Mouse (Mus musculus) limb, embryonic 15.5 days (tissue): Measurements from ENCODE around the gene Dnase2b. TPM values are rescaled to one million over a fixed set of nuclear protein-coding genes. Genes with fewer than 3 reads are reported as not detected.

Experiments
- ATAC-seq: fragments of 200-750 bp; cut with Nextera tagmentation; 2 replicates; pipeline ENCODE4 v1.8.0; 2017; ENCODE audit warnings: low read depth, moderate TSS enrichment; ENCODE audit not compliant: insufficient number of reproducible peaks, low FRiP score, low TSS enrichment
- H3K27ac ChIP-seq: fragments of 300-500 bp; sonication (generic); 2 replicates; pipeline ENCODE4 v1.5.1; 2015; ENCODE audit warnings: moderate library complexity, mild to moderate bottlenecking, inconsistent platforms
- H3K27me3 ChIP-seq: fragments of 300-500 bp; sonication (generic); 2 replicates; pipeline ENCODE4 v1.6.1; 2015; ENCODE audit warnings: inconsistent platforms
- H3K36me3 ChIP-seq: fragments of 300-500 bp; sonication (generic); 2 replicates; pipeline ENCODE4 v1.6.1; 2015; ENCODE audit warnings: inconsistent platforms
- H3K4me1 ChIP-seq: fragments of 300-500 bp; sonication (generic); 2 replicates; pipeline ENCODE4 v1.6.1; 2015; ENCODE audit warnings: inconsistent platforms
- H3K4me2 ChIP-seq: fragments of 300-500 bp; sonication (generic); 2 replicates; pipeline ENCODE4 v1.6.1; 2015; ENCODE audit warnings: mild to moderate bottlenecking, inconsistent platforms
- H3K4me3 ChIP-seq: fragments of 300-500 bp; sonication (generic); 2 replicates; pipeline ENCODE4 v1.5.1; 2015; ENCODE audit warnings: mild to moderate bottlenecking, inconsistent platforms
- H3K9ac ChIP-seq: fragments of 300-500 bp; sonication (generic); 2 replicates; pipeline ENCODE4 v1.6.1; 2015; ENCODE audit warnings: inconsistent platforms
- H3K9me3 ChIP-seq: fragments of 300-500 bp; sonication (generic); 2 replicates; pipeline ENCODE4 v1.6.1; 2016; ENCODE audit warnings: inconsistent platforms
- WGBS: fragments of 180-500 bp; shearing (Covaris S2); methylation state at CpG from one replicate; pipeline ENCODE4 v1.1.7; 2015; 5-methylcytosine and 5-hydroxymethylcytosine counted together
- polyA plus RNA-seq: library from polyadenylated mRNA; unstranded; fragments of >200 nt; fragmentation: Nextera tagmentation; extraction: Ambion mirVana; gene quantifications from 2 replicates; pipeline ENCODE4 v1.2.1, GENCODE M21; 2015

The Dnase2b gene
- polyA plus RNA-seq, 1 experiment from 2014 or later, result 0.14 TPM

DNA sequence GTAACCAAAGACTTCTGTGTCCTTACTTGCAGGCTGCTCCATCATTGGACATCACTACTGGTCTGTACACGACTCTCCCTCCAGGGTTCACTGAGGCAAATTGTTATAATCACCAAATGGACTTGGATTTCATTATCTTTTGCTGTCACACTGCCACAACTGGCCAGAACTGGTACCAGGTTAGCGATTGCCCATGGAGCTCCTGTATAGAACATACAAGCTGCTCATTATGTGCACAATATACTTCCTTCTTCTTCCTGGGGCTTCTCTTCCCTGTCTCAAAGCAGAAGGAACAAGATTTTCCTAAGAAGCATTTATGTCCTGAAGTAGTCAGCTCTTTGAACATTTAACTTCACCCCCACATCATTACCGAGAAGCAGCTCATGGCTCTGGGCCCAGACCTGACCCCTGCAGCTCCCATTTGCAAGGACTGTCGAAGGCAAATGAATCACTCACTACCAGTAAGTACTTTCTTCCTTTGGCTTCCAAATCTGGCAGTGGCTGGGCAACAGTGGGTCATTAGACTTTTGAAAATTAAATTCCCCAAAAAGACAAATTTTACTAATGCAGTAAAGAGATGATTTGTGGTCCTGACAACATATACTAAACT lies 26.5 kb upstream of the Dnase2b start:
- Histone ChIP-seq H3K4me1 (no peaks in the 10 kb centered on the region), H3K9ac (no peak overlapping the region), H3K4me2 (no peak overlapping the region), H3K27ac (no peak overlapping the region), H3K27me3 (no peaks in the 10 kb centered on the region), H3K4me3 (no peak overlapping the region), H3K36me3 (no peaks in the 10 kb centered on the region), H3K9me3 (no peaks in the 10 kb centered on the region)
- 41% methylated on average over 4 of the region's 4 CpGs for WGBS
- ATAC-seq, result no peak

DNA sequence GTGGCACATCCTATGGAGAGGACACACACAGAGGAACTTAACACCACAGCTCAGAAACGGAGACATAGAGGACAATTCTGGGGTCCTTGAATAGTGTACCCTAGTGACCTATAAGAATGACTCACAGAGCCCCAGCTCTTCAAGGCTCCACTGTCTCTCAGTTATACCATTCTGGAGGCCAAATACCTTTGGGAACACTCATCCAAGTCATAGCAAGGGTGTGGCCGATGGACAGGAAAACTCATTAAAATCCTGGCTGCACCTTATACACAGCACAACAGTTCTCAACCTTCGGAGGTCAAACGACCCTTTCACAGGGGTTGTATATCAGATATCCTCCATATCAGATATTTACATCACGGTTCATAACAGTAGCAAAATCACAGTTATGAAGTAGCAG lies 17.1 kb upstream of the Dnase2b start:
- Histone ChIP-seq H3K27me3 (no peaks in the 10 kb centered on the region), H3K4me2 (no peak overlapping the region), H3K9me3 (no peaks in the 10 kb centered on the region), H3K9ac (no peak overlapping the region), H3K4me1 (no peaks in the 10 kb centered on the region), H3K4me3 (no peak overlapping the region), H3K36me3 (no peaks in the 10 kb centered on the region), H3K27ac (no peak overlapping the region)
- no peak for ATAC-seq
- WGBS, result 82% methylated on average over 5 of the region's 5 CpGs

DNA sequence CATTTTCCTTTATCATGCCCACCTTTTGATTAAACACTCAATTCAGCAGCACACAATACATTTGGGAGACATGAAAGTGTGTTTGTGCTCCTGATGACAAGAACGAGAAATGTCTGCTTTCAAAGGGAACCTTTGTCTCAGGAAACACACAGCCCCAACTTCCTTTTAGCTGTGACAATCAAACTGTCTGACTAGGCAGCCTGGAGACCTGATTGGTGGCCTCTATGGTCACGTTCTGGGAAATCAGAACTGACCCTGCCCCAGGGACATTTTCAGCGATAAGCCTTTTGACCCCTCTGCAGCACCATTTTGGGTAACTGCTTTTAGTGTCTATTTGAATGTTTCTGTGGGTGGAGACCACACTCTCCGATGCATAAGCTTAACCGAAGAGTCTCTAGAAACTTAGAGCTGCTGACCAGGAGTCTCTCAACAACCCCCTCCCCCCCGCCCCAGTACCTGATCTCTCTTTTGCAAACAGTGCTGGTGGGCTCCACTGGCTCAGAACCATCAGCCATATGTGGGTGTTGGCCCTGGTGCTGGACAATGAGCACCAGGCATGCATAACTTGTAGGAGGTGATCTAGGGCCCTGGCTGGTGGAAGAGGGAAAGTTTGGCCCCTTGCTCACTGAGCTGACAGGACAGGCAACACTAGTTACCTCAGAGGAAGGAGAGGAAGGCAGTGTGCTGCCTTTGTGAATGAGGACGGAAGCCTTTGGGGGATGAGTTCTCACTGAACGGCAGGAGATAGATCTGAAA lies 13.0 kb upstream of the Dnase2b start:
- H3K4me3 ChIP-seq, result no peak overlapping the region
- no peak for ATAC-seq
- no peaks in the 10 kb centered on the region for H3K27me3 ChIP-seq
- no peak overlapping the region for H3K9ac ChIP-seq
- 77% methylated on average over 8 of the region's 8 CpGs for WGBS
- no peaks in the 10 kb centered on the region for H3K4me1 ChIP-seq
- no peak overlapping the region for H3K27ac ChIP-seq
- no peaks in the 10 kb centered on the region for H3K9me3 ChIP-seq
- no peak overlapping the region for H3K4me2 ChIP-seq
- H3K36me3 ChIP-seq, result no peaks in the 10 kb centered on the region

DNA sequence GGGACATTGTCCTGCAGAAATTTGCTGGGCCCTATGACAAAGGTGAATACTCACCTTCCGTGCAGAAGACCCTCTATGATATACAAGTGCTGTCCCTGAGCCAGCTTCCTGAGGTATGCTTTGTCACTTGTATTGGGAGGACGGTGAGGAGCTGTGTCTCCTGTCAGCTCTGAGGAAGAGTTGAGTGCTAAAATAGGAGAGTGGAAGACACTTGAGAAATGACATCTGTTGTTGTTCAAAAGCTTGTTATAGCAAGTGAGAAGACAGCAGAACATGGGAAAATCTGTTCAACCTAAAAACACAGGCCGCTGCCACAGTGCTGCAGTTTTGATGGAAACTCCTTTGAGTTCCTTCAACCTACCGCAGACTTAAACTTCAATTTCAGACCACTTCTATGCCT lies 10.4 kb upstream of the Dnase2b start:
- no peaks in the 10 kb centered on the region for H3K4me1 ChIP-seq
- H3K9me3 ChIP-seq, result no peaks in the 10 kb centered on the region
- H3K27me3 ChIP-seq, result no peaks in the 10 kb centered on the region
- H3K36me3 ChIP-seq, result no peaks in the 10 kb centered on the region
- H3K9ac ChIP-seq, result no peak overlapping the region
- H3K4me3 ChIP-seq, result no peak overlapping the region
- H3K27ac ChIP-seq, result no peak overlapping the region
- no peak overlapping the region for H3K4me2 ChIP-seq
- ATAC-seq, result no peak
- 85% methylated on average over 4 of the region's 4 CpGs for WGBS

DNA sequence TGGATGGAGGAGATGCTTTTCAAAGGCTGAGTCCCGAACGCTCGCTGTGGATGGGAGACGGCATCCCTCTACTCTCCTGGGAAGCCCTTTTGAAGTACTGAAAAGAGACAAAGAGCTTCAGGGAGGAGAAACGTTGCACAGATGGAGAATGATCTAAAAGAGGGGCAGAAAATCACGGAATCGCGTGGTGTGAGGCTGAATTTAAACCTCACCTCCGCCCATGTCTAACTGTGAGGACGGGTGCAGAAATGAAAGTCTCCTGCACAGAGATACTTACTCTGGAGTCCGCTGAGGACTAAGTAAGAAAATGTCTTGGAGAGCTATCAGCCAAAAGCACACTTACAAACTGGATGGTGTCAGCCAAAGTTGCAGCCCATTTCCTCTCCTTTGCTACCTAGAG lies 6.6 kb upstream of the Dnase2b start:
- Histone ChIP-seq H3K27me3 (no peaks in the 10 kb centered on the region), H3K4me3 (no peak overlapping the region), H3K9ac (no peak overlapping the region), H3K4me2 (no peak overlapping the region), H3K9me3 (no peaks in the 10 kb centered on the region), H3K36me3 (no peaks in the 10 kb centered on the region), H3K4me1 (no peaks in the 10 kb centered on the region), H3K27ac (no peak overlapping the region)
- ATAC-seq, result no peak
- 83% methylated on average over 11 of the region's 11 CpGs for WGBS

DNA sequence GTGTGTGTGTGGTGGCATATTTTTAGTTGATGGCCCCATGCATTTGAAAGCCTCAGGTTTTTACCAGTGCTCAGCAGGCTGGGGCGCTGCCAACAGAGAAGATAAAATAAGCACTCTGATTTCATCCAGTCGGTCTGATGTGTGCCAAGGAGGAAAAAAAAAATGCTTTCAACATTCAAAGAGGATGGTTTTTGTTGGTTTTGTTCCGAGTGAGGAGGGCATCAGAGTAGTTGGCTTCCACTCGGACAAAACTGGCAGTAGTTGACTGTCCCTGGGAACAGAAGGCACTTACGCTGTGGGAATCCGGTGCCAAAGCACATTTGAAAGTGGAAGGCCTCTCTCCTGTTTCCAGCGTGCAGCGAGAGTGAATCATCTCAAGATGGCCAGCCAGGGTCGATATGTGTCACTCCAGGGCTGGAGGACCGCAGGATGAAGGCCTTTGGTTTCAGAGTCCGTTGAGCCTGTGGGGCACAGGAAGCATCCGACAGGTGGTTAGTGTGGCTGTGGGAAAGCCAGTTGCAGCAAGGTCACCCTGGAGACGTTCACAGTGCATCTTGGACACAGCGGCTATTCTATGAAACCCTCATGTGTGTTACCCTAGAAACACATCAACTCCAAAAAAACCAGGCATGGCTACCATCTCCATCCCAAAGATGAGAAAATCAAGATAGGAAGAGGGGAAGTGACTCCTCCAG lies 5.3 kb upstream of the Dnase2b start:
- no peaks in the 10 kb centered on the region for H3K9me3 ChIP-seq
- H3K27ac ChIP-seq, result no peak overlapping the region
- H3K36me3 ChIP-seq, result no peaks in the 10 kb centered on the region
- H3K9ac ChIP-seq, result no peak overlapping the region
- no peaks in the 10 kb centered on the region for H3K4me1 ChIP-seq
- H3K27me3 ChIP-seq, result no peaks in the 10 kb centered on the region
- ATAC-seq, result no peak
- 85% methylated on average over 14 of the region's 14 CpGs for WGBS
- H3K4me2 ChIP-seq, result no peak overlapping the region
- H3K4me3 ChIP-seq, result no peak overlapping the region

DNA sequence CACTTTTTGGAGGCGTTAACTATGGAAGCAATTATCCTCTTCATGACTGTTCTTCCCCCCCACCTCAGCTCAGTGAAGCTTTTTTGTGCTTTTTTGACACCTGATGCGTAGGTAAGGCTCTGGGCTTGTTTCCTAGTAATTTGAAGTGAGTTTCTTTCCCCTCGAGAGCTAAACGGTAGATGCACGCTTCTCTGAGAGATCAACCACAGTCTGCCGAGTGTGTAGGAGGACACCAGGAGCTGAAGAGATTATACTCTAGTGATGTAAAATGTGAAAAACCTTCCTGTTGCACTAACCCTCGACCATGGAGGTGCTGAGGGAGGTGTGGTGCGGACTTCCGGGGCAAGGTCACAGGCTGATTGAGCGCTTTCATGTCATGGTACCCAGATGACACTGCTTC lies 4.7 kb upstream of the Dnase2b start:
- H3K9ac ChIP-seq, result no peak overlapping the region
- no peaks in the 10 kb centered on the region for H3K27me3 ChIP-seq
- no peak overlapping the region for H3K4me2 ChIP-seq
- no peak overlapping the region for H3K4me3 ChIP-seq
- H3K27ac ChIP-seq, result no peak overlapping the region
- no peaks in the 10 kb centered on the region for H3K4me1 ChIP-seq
- 85% methylated on average over 10 of the region's 10 CpGs for WGBS
- no peak for ATAC-seq
- no peaks in the 10 kb centered on the region for H3K9me3 ChIP-seq
- H3K36me3 ChIP-seq, result no peaks in the 10 kb centered on the region

DNA sequence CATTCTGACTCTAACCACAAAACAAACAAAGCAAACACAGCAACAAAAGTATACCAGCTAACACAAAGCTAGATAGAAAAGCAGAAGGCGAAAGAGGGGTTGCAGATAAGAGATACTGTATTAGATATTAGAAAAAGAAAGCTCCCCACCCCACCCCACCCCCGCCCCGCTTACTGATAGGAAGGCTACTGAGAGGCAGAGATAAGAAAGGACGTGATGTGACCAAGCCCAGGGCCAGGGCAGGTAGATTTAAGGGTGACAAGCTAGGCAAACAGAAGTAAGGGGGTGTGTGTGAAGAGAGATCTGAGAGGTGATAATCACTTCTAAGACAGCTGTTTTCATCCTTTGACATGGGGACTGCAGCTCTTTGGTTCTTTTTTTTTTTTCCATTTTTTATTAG lies 3.0 kb upstream of the Dnase2b start:
- Histone ChIP-seq H3K27ac (no peak overlapping the region), H3K27me3 (no peaks in the 10 kb centered on the region), H3K9ac (no peak overlapping the region), H3K4me2 (no peak overlapping the region), H3K9me3 (no peaks in the 10 kb centered on the region), H3K4me3 (no peak overlapping the region), H3K36me3 (no peaks in the 10 kb centered on the region), H3K4me1 (no peaks in the 10 kb centered on the region)
- WGBS, result 80% methylated on average over 4 of the region's 4 CpGs
- ATAC-seq, result no peak

DNA sequence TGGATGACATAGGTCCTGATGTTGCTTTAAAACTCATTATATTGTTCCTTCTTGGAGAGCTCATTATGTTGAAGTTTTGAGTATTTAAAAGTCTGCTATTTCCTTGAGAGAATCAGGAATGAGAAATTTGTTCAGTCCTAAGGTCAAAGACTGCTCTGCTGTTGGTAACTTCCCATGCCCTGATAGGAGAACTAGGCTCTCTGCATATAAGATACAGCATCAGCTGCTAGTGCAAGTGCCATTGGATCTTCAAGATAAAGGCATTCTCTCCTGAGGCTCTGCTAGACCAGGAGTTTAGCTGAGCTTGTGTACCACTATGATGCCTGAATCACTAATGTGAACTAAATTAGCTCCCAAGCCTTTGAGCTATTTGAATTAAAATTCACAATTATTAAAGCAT lies 2.5 kb upstream of the Dnase2b start:
- H3K27me3 ChIP-seq, result no peaks in the 10 kb centered on the region
- no peak overlapping the region for H3K4me2 ChIP-seq
- no peak overlapping the region for H3K4me3 ChIP-seq
- H3K36me3 ChIP-seq, result no peaks in the 10 kb centered on the region
- H3K9ac ChIP-seq, result no peak overlapping the region
- no peaks in the 10 kb centered on the region for H3K9me3 ChIP-seq
- H3K4me1 ChIP-seq, result no peaks in the 10 kb centered on the region
- H3K27ac ChIP-seq, result no peak overlapping the region
- ATAC-seq, result no peak

DNA sequence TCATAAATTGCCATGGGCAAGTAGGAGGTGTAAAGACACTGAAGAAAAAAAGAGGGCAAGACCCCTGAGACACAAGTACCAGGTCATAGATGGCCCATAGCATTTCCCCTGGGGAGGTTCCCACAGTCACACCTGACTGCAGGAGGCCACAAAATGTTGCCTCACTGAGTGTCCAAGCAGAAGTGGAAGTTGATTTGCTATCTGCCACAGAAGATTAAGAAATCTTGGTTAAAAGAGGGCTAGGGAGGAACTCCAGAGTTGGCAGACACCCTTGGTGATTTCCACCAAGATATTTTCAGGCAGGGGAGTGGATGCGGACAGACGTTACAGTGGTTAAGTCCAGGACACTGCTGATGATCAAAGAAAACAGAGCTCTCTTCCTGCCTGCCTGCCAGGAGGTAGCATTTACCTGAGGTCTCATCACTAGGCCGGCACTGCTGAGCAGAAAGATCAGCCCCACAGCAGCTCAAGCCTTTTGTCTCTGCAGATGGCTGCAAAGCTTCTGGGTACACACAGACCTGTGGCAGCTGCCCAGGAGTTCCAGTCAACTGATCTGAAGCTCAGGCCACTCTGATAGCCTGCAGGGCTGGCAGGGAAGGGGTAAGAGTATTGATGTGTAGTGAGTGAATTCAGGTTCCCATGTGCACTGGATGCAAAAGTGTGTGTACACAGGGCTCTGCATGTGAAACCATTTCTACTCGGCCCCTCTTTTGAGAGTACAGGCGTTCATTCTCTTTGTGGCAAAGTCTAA lies 1.3 kb upstream of the Dnase2b start:
- no peak overlapping the region for H3K4me3 ChIP-seq
- H3K27me3 ChIP-seq, result no peaks in the 10 kb centered on the region
- ATAC-seq, result no peak
- H3K9ac ChIP-seq, result no peak overlapping the region
- 76% methylated on average over 5 of the region's 5 CpGs for WGBS
- no peak overlapping the region for H3K4me2 ChIP-seq
- H3K36me3 ChIP-seq, result no peaks in the 10 kb centered on the region
- no peak overlapping the region for H3K27ac ChIP-seq
- no peaks in the 10 kb centered on the region for H3K4me1 ChIP-seq
- H3K9me3 ChIP-seq, result no peaks in the 10 kb centered on the region

DNA sequence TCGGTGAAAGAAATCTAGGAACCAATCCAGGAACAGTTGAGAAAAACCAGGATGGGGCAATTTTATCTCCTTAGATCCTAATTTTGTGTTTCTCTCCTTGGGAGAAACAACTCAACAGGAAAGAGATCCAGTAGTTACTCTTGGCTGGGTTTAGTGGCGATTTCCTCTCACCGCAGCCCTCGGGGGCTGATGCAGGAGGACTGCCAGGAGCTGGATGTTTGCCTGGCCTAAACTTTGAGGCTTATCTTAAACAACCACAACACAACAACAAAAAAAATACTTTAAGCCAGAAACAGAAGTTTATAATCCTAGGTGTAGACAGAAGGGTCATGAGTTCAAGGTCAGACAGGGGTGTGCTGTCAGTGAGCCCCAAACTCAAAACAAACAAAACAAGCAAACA lies 3.6 kb downstream of the Dnase2b start:
- 67% methylated on average over 4 of the region's 4 CpGs for whole genome bisulfite sequencing
- H3K27me3 ChIP-seq, result no peaks in the 10 kb centered on the region
- no peaks in the 10 kb centered on the region for H3K36me3 ChIP-seq
- H3K4me3 ChIP-seq, result no peak overlapping the region
- no peaks in the 10 kb centered on the region for H3K4me1 ChIP-seq
- no peaks in the 10 kb centered on the region for H3K9me3 ChIP-seq
- H3K27ac ChIP-seq, result no peak overlapping the region
- no peak overlapping the region for H3K9ac ChIP-seq
- ATAC-seq, result no peak
- no peak overlapping the region for H3K4me2 ChIP-seq

DNA sequence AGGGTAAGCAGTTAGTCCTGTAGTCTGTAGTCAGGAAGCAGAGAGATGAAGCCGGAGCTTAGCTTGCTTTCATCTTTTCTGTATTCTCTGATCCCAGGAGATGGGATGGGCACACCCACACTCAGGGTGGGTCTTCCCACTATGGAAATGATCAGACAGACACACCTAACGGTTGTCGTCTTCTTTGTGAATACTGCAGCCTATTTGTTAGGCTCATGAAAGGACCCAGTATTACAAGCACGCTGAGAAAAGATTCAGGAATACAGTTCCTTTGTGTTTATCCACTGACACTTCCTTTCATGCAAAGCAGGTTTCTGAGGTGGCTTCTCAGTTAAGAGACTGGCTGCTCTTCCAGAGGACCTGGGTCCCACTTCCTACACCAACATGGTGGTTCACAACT lies 4.1 kb downstream of the Dnase2b start:
- Histone ChIP-seq H3K9ac (no peak overlapping the region), H3K27ac (no peak overlapping the region), H3K4me1 (no peaks in the 10 kb centered on the region), H3K4me3 (no peak overlapping the region), H3K9me3 (no peaks in the 10 kb centered on the region), H3K4me2 (no peak overlapping the region), H3K27me3 (no peaks in the 10 kb centered on the region), H3K36me3 (no peaks in the 10 kb centered on the region)
- WGBS, result 86% methylated on average over 4 of the region's 4 CpGs
- no peak for ATAC-seq
